Mouse (Mus musculus): ENCODE results near the gene Eri3.
A peak's percentile ranks its signal among the peaks of the same experiment; 100 is the strongest.

Gene Eri3

GRCm38 (mm10) chr4:117577579-117577978, 27.4 kb downstream of the Eri3 start:
- DNase-seq (ENCODE audit: low read depth) = no peak

- DNase-seq (ENCODE audit: low read depth) = no peak
These were observed 31.5 kb downstream of the Eri3 start for GRCm38 (mm10) chr4:117581626-117582025.

- DNase-seq (ENCODE audit: low read depth) = no peak
These were observed 35.8 kb downstream of the Eri3 start for GRCm38 (mm10) chr4:117585995-117586394.

GRCm38 (mm10) chr4:117587447-117587846, 37.3 kb downstream of the Eri3 start:
- DNase-seq (ENCODE audit: low read depth) = no peak

GRCm38 (mm10) chr4:117589081-117589660, 39.0 kb downstream of the Eri3 start:
- DNase-seq (ENCODE audit: low read depth) = no peak

- DNase-seq (ENCODE audit: low read depth) = no peak
These were observed 40.6 kb downstream of the Eri3 start for GRCm38 (mm10) chr4:117590781-117591180.

- no peak for DNase-seq (ENCODE audit: low read depth)
These were observed 42.0 kb downstream of the Eri3 start for GRCm38 (mm10) chr4:117592206-117592605.

GRCm38 (mm10) chr4:117595293-117595692, 45.1 kb downstream of the Eri3 start:
- DNase-seq (ENCODE audit: low read depth) = no peak

GRCm38 (mm10) chr4:117599986-117600565, 49.9 kb downstream of the Eri3 start:
- no peak for DNase-seq (ENCODE audit: low read depth)

GRCm38 (mm10) chr4:117601338-117601776, 51.2 kb downstream of the Eri3 start:
- no peak for DNase-seq (ENCODE audit: low read depth)

- no peak for DNase-seq (ENCODE audit: low read depth)
These were observed 55.2 kb downstream of the Eri3 start for GRCm38 (mm10) chr4:117605099-117605953.

GRCm38 (mm10) chr4:117605954-117606227, 55.7 kb downstream of the Eri3 start:
- DNase-seq (ENCODE audit: low read depth) = no peak

GRCm38 (mm10) chr4:117606831-117607610, 56.9 kb downstream of the Eri3 start:
- DNase-seq (ENCODE audit: low read depth) = no peak

- no peak for DNase-seq (ENCODE audit: low read depth)
These were observed 58.1 kb downstream of the Eri3 start for GRCm38 (mm10) chr4:117608265-117608664.

- no peak for DNase-seq (ENCODE audit: low read depth)
These were observed 59.3 kb downstream of the Eri3 start for GRCm38 (mm10) chr4:117609371-117610039.

GRCm38 (mm10) chr4:117611385-117611784, 61.2 kb downstream of the Eri3 start:
- peak; percentile 61 for DNase-seq (ENCODE audit: low read depth)

- no peak for DNase-seq (ENCODE audit: low read depth)
These were observed 61.6 kb downstream of the Eri3 start for GRCm38 (mm10) chr4:117611814-117612213.

- no peak for DNase-seq (ENCODE audit: low read depth)
These were observed 62.5 kb downstream of the Eri3 start for GRCm38 (mm10) chr4:117612713-117613112.

- DNase-seq (ENCODE audit: low read depth) = no peak
These were observed 63.1 kb downstream of the Eri3 start for GRCm38 (mm10) chr4:117613153-117613773.

GRCm38 (mm10) chr4:117616600-117616999, 66.4 kb downstream of the Eri3 start:
- DNase-seq (ENCODE audit: low read depth) = no peak

- DNase-seq (ENCODE audit: low read depth) = no peak
These were observed 72.1 kb downstream of the Eri3 start for GRCm38 (mm10) chr4:117622270-117622669.

GRCm38 (mm10) chr4:117623025-117623424, 72.9 kb downstream of the Eri3 start:
- no peak for DNase-seq (ENCODE audit: low read depth)

All from c-Kit-positive CD71-positive TER-119-negative erythroid progenitor cells, embryonic 14.5 days (primary cell).